Mouse (Mus musculus) bone marrow, adult 2 months (tissue): ENCODE results near the gene Ninj1. TPM values are rescaled to one million over a fixed set of nuclear protein-coding genes. Genes with fewer than 3 reads are reported as not detected.
A peak's percentile ranks its signal among the peaks of the same experiment; 100 is the strongest.

Experiments
- H3K27ac ChIP-seq: fragments of 200-500 bp; 2 replicates; pipeline ENCODE4 v1.5.1; 2012; ENCODE audit warnings: low read depth, mild to moderate bottlenecking, control low read depth, inconsistent platforms, low read length; ENCODE audit not compliant: control insufficient read depth, poor library complexity, insufficient read depth
- H3K4me1 ChIP-seq: fragments of 200-500 bp; 2 replicates; pipeline ENCODE4 v1.6.1; 2011; ENCODE audit warnings: low read length; ENCODE audit not compliant: control insufficient read depth, insufficient read depth
- H3K4me3 ChIP-seq: fragments of 200-500 bp; replicated peaks from 2 replicates; pipeline ENCODE3; 2011; ENCODE audit warnings: mild to moderate bottlenecking, low read depth, low read length, control low read depth; ENCODE audit not compliant: control insufficient read depth
- CTCF ChIP-seq: fragments of 200-500 bp; IDR thresholded peaks from 2 replicates; pipeline ENCODE4 v1.5.1; 2011; ENCODE audit warnings: low read length, control low read depth; ENCODE audit not compliant: control insufficient read depth, insufficient read depth
- POLR2A ChIP-seq: fragments of 200-500 bp; IDR thresholded peaks from 2 replicates; pipeline ENCODE4 v1.6.1; 2011; ENCODE audit warnings: low read depth, mild to moderate bottlenecking, control low read depth, low read length, borderline replicate concordance; ENCODE audit not compliant: control insufficient read depth
- WGBS: fragments of 180-500 bp; shearing (Covaris S2); methylation state at CpG from one replicate; pipeline ENCODE4 v1.1.7; 2018; 5-methylcytosine and 5-hydroxymethylcytosine counted together
- polyA plus RNA-seq: library from polyadenylated mRNA; stranded (reverse); fragments of >200 nt; gene quantifications from 2 replicates; pipeline ENCODE4 v1.2.4, GENCODE M21; 2011; ENCODE audit warnings: low replicate concordance; ENCODE audit not compliant: missing spikeins, insufficient read depth, insufficient read length

Ninj1 gene
- polyA plus RNA-seq, 1 experiment, result 36.6 TPM

DNA sequence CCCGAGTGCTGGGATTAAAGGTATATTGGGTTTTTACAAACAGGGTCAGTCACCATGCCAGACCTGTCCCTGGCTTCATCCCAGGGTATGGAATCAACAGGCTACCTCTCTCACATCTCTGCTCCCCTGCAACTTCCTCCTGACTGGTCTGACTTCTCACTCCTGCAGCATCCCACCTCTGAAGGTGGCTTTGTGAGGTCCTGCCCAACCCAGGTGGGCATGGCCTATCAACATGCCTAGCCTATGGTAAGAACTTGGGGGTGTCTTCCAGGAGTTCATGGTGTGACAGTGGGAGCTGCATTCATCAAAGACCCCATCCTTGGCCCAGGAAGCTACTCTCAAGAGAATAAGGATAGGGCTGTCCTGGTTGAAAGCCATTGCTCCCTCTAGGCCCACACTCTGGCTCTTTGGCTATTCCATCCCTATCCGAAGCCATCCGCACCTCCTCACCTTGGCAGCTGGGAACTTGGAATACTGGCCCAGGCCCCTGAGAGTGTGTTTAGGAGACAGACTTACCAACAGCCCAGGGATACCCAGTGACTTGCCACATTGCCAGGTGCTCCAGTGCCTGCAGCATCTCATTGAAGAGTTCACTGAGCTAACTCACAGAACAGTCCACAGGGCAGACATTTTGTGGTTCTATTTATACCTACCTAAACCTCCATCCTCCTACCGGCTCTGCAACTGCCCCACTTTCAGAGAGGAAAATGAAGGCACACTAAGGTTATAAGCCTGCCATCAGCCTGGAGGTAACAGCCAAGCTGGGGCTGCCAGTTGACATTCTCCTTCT is 25.6 kb downstream of the Ninj1 start:
- peak overlapping the region; percentile 45; the same call in 1 of the 2 replicates for H3K27ac ChIP-seq
- TF ChIP-seq CTCF (no peak), POLR2A (no peak)
- H3K4me1 ChIP-seq, result peaks cover 4% of the 10 kb centered on the region
- no peak overlapping the region for H3K4me3 ChIP-seq
- WGBS, result 73% methylated on average over 4 of the region's 4 CpGs

- peak overlapping the region; percentile 75 for H3K27ac ChIP-seq
- TF ChIP-seq CTCF, result no peak
- TF ChIP-seq POLR2A, result peak; percentile 40; the same call in 1 of the 2 replicates
- H3K4me1 ChIP-seq, result peaks cover 4% of the 10 kb centered on the region
- 12% methylated on average over 4 of the region's 4 CpGs for WGBS
- H3K4me3 ChIP-seq, result peak overlapping the region; percentile 14
Observed at GRCm38 (mm10) chr13:49213531-49213932, 26.2 kb downstream of the Ninj1 start.

DNA sequence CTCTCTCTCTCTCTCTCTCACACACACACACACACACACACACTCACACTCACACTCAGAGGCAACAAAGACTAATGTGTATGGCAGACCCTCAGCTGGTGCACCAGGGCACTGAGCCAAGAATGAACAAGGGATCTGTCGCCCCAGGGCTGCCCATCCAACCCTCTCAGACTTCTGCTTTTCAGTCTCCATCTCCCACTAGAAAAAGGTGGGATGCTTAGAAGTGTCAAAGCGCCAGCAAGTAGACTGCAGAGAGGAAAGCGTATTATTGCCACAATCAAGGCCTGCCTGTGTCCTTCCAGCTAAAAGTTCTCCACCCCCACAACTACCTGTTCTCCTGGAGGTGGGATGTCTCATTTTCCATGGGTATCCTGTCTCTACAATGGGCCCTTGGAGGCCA is 27.2 kb downstream of the Ninj1 start:
- TF ChIP-seq CTCF (no peak), POLR2A (no peak)
- 32% methylated on average over 3 of the region's 3 CpGs for WGBS
- Histone ChIP-seq H3K4me1 (peaks cover 4% of the 10 kb centered on the region), H3K27ac (0 out of 2 replicates have a peak overlapping the region, but pooled peaks have one; percentile 3), H3K4me3 (peak overlapping the region; percentile 29)

DNA sequence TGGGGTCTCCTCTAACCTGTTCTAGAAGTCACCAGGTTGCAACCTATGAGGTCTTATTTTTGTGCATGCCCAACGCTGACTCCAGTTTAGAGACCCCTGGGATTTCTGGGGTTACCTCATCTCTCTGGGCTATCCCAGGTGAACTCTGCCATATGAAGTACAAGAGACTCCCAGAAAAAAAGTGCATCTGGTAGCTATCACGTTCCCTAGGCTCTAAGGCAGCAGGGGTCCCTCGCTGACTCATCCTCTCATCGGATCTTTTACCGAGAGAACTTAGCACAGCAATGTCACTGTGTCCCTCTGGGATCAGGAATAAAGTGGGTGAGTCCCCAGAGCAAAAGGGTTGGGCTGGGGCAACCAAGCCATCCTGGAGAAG is 27.8 kb downstream of the Ninj1 start:
- peaks cover 4% of the 10 kb centered on the region for H3K4me1 ChIP-seq

DNA sequence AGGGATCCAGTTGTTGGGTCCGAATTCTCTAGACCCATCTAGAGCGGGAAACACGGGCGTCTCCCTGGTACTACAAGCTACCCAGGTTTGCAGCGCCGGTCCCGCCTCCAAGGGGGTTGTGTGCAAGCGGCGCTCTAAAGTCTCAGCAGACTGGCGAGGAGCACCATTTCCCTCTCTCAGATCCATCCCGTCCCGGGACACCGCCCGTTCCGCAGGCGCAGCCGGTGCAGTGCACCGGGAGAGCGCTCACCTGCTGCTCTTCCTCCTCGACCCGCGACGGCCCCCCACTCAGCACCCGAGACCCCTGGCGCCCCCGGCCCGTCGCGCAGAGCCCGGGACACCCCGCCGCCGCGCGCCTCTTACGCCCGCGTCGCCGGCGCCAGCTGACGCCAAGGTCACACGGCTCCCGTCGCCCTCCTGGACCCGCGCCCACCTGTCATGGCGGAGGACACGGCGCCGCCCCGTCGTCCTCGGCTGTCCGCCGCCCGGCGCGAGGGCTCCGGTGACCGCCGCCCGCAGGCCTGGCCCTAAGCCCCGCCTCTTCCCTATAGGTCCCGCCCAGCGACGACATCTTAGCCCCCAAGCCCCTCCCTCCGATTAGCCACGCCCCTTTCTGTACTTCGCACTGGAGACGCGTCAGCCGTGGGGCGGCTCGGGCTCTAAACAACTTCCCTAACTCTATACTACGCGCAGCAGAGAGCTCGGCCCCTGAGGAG is 28.4 kb downstream of the Ninj1 start, which contains the start of gene Card19:
TSS of gene Card19 (minus strand) at position 534 of the 716 bp plus-strand sequence.
- Histone ChIP-seq H3K4me1 (peaks cover 4% of the 10 kb centered on the region), H3K27ac (peak within 1 kb of the TSS; percentile 98), H3K4me3 (peak within 1 kb of the TSS; percentile 72)
- TF ChIP-seq CTCF (no peak), POLR2A (peak; percentile 90)
- WGBS, result under 1% methylated on average over 78 of the region's 78 CpGs

More for the DNA sequence above, 27.8 kb downstream of the Ninj1 start:
- peak overlapping the region; percentile 94 for H3K27ac ChIP-seq
- TF ChIP-seq POLR2A, result no peak
- no peak for TF ChIP-seq CTCF
- WGBS, result 5% methylated on average over 5 of the region's 5 CpGs
- peak overlapping the region; percentile 72 for H3K4me3 ChIP-seq

- Histone ChIP-seq H3K4me1 (peaks cover 4% of the 10 kb centered on the region), H3K27ac (peak overlapping the region; percentile 98), H3K4me3 (peak overlapping the region; percentile 72)
- WGBS, result 2% methylated on average over 17 of the region's 17 CpGs
- no peak for TF ChIP-seq CTCF
- no peak for TF ChIP-seq POLR2A
Observed at GRCm38 (mm10) chr13:49216220-49216552, 28.9 kb downstream of the Ninj1 start.

GRCm38 (mm10) chr13:49216808-49217561 is 29.7 kb downstream of the Ninj1 start:
- WGBS, result 89% methylated on average over 9 of the region's 9 CpGs
- no peak overlapping the region for H3K4me3 ChIP-seq
- H3K4me1 ChIP-seq, result peaks cover 4% of the 10 kb centered on the region
- peak overlapping the region; percentile 98; the same call in 1 of the 2 replicates for H3K27ac ChIP-seq
- TF ChIP-seq CTCF (no peak), POLR2A (0 out of 2 replicates have a peak, but pooled peaks have one; percentile 3)
